ENCODE assay signal across 7 mouse cellular contexts in genomic region chr2:6321769-6322375, GRCm38 (mm10). TPM values are rescaled to one million over a fixed set of nuclear protein-coding genes. Genes with fewer than 3 reads are reported as not detected.
DNase-seq lines count a peak whose midpoint lies in the region; ATAC-seq and TF ChIP-seq lines count a peak whose summit lies in the region.

No protein-coding gene starts in this region.

- H3K36me3 ChIP-seq in thymus, adult 2 months (ENCODE audit: control insufficient read depth, insufficient read depth, low read length): no peaks in the 10 kb centered on the region
- no peaks in the 10 kb centered on the region for H3K36me3 ChIP-seq in hindbrain, embryonic 16.5 days (ENCODE audit: control insufficient read depth, insufficient read depth, low read length)
- no peaks in the 10 kb centered on the region for H3K36me3 ChIP-seq in megakaryocyte, embryonic 14.5 days (replicated peaks; ENCODE audit: low read length)

- peak overlapping the region; percentile 82 for H3K4me2 ChIP-seq in hindbrain, embryonic 16.5 days (ENCODE audit: low read length)

- no peaks in the 10 kb centered on the region for H3K9me3 ChIP-seq in hindbrain, embryonic 16.5 days (ENCODE audit: control insufficient read depth, low read length)
- H3K9me3 ChIP-seq in megakaryocyte, embryonic 14.5 days: no peaks in the 10 kb centered on the region

- no peak for DNase-seq in thymus, adult 2 months
- DNase-seq in thymus, postnatal 0 days (ENCODE audit: low spot score): no peak
- peak; percentile 54 for DNase-seq in embryo, embryonic 9.5 days (ENCODE audit: extremely low spot score)
- DNase-seq in c-Kit-positive CD71-positive TER-119-positive erythroid progenitor cells, embryonic 14.5 days (ENCODE audit: low spot score): no peak
- no peak for DNase-seq in urinary bladder, adult 18-20 months (ENCODE audit: low spot score in 2 of 2)

- WGBS in thymus, adult 2 months: 41% methylated on average over 9 of the region's 9 CpGs
- 11% methylated on average over 9 of the region's 9 CpGs for WGBS in hindbrain, embryonic 16.5 days

- no peak for ATAC-seq in hindbrain, embryonic 16.5 days

- H3K27me3 ChIP-seq in thymus, adult 2 months (ENCODE audit: control insufficient read depth, insufficient read depth, low read length): no peaks in the 10 kb centered on the region
- H3K27me3 ChIP-seq in hindbrain, embryonic 16.5 days (replicated peaks; ENCODE audit: control insufficient read depth, insufficient read depth, low read length): no peaks in the 10 kb centered on the region
- peaks cover 7% of the 10 kb centered on the region for H3K27me3 ChIP-seq in megakaryocyte, embryonic 14.5 days (replicated peaks)

- no peak for TF ChIP-seq CTCF in thymus, adult 2 months (IDR thresholded peaks at IDR 0.05; ENCODE audit: borderline replicate concordance, control insufficient read depth, extremely low read depth, insufficient read depth, low read length, poor library complexity)

- peak overlapping the region; percentile 5; the same call in 1 of the 2 replicates for H3K27ac ChIP-seq in thymus, adult 2 months (ENCODE audit: control insufficient read depth, insufficient read depth, low read length)
- H3K27ac ChIP-seq in hindbrain, embryonic 16.5 days (ENCODE audit: low read depth, low read length): peak overlapping the region; percentile 98

- TF ChIP-seq POLR2A in thymus, adult 2 months (IDR thresholded peaks at IDR 0.05; ENCODE audit: control insufficient read depth, extremely low read depth, insufficient read depth, low read length, poor library complexity): no peak

- 0 out of 2 replicates have a peak, but pooled peaks cover 2% of the 10 kb centered on the region for H3K4me1 ChIP-seq in thymus, adult 2 months (replicated peaks; ENCODE audit: control insufficient read depth, insufficient read depth, low read length)
- H3K4me1 ChIP-seq in hindbrain, embryonic 16.5 days (ENCODE audit: control insufficient read depth, insufficient read depth, low read depth, low read length): peaks cover 13% of the 10 kb centered on the region
- peaks cover 30% of the 10 kb centered on the region for H3K4me1 ChIP-seq in megakaryocyte, embryonic 14.5 days

- peak overlapping the region; percentile 98 for H3K9ac ChIP-seq in hindbrain, embryonic 16.5 days (ENCODE audit: low read depth, low read length)

- peak overlapping the region; percentile 80 for H3K4me3 ChIP-seq in thymus, adult 2 months (ENCODE audit: control insufficient read depth, insufficient read depth, low read length)
- H3K4me3 ChIP-seq in hindbrain, embryonic 16.5 days (ENCODE audit: low read length): peak overlapping the region; percentile 94
- peak overlapping the region; percentile 95 for H3K4me3 ChIP-seq in megakaryocyte, embryonic 14.5 days (replicated peaks)

RNA-seq across cellular contexts. Expression of gene Usp6nl, which starts 0.6 kb away (rescaled TPM):
- 7.2 and 8.5 TPM in 2 replicates for polyA plus RNA-seq in thymus, adult 2 months (2012; rRNA removed)
- polyA plus RNA-seq in thymus, postnatal 0 days (2015; fragmentation: Nextera tagmentation; extraction: Ambion mirVana): 5.0 and 5.3 TPM in 2 replicates
- polyA plus RNA-seq in hindbrain, embryonic 16.5 days (2015; fragmentation: Nextera tagmentation; extraction: Ambion mirVana): 6.0 and 6.2 TPM in 2 replicates
- polyA plus RNA-seq in megakaryocyte, embryonic 14.5 days (2012; ENCODE audit: insufficient read depth, low replicate concordance): 1.9 and 2.9 TPM in 2 replicates
